Mouse (Mus musculus): Measurements from ENCODE around the gene Mdfi. TPM values are rescaled to one million over a fixed set of nuclear protein-coding genes. Genes with fewer than 3 reads are reported as not detected.
"Not testable (repeated sequence)": the region's sequence is repeated elsewhere in the genome, so short reads cannot be mapped to it uniquely, and the experiment has no call there.

Gene Mdfi
- 1 to 10 TPM; 1.4 to 1.8 TPM for total RNA-seq (2021)
- long read RNA-seq, experiment 1, partial matches to known transcripts = 0 of 1 reads
- long read RNA-seq, experiment 1, other reads (novel, unspliced or antisense) = 1 of 1 reads
- long read RNA-seq, experiment 2 = 0 reads

DNA sequence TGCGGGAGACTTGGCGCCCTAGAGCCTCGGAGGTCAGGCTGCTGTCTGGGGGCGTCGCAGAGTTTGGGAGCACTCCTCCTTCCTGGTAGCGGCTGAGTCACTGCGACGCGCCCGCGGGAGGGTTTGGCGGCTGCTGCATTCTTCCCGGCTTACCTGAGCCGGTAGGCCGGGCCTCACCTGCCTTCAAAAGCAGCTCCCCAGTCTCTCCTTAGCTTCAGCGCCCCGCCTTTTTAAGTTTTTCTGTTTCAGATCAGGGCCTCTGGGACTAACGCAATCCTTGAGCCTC, at the start of gene Mdfi:
Gene Mdfi (minus strand): TSS at position 210 of the 286 bp plus-strand sequence.
- DNase-seq (ENCODE audit: low spot score in 2 of 2) = no peak

DNA sequence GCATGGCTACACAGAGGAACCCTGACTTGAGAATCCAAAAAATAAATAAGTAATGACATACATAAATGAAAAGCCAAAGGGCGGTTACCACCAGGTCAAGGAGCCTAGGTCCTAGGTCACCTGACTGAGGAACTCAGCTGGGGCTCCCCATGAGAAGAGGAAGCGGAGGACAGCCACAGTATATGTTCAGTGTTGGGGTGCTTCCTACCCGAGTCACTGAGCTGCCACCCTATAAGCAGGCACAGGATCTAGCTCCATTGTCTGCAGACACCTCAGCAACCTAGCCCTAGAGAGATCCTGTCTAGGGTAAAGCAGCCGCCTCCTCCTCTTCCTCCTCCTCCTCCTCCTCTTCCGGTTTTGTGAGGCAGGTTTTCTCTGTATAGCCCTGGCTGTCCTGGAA, 48.6 kb upstream of the Mdfi start:
- DNase-seq (ENCODE audit: low spot score in 2 of 2) = no peak

GRCm38 (mm10) chr17:47881330-47881729, 46.8 kb upstream of the Mdfi start:
- no peak for DNase-seq (ENCODE audit: low spot score in 2 of 2)

DNA sequence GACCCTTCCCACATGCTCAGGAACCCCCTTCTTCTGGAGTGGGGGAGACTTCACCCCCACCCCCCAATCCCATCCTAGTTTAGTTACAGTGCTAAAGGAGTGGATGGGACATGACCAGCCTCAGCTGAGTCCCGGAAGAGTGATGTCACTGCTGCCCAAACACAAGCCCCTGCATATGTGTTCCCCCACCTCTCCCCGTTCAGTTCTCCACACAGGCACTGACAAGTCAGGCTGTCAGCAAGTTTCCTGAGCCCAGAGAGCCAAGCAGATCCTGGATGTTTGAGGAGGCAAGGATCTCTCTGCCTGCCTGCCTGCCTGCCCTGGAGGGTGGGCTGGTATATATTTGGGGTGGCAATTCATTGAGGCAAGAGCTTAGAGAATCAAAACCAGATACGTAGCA, 44.7 kb upstream of the Mdfi start:
- no peak for DNase-seq (ENCODE audit: low spot score in 2 of 2)

GRCm38 (mm10) chr17:47878378-47879089, 44.0 kb upstream of the Mdfi start:
- DNase-seq (ENCODE audit: low spot score in 2 of 2) = peak; percentile 64 to 71

- no peak for DNase-seq (ENCODE audit: low spot score in 2 of 2)
Observed at GRCm38 (mm10) chr17:47877715-47878377, 43.4 kb upstream of the Mdfi start.

- no peak for DNase-seq (ENCODE audit: low spot score in 2 of 2)
Observed at GRCm38 (mm10) chr17:47876776-47877714, 42.6 kb upstream of the Mdfi start.

- DNase-seq (ENCODE audit: low spot score in 2 of 2) = peak; percentile 90 to 93
Observed at GRCm38 (mm10) chr17:47873341-47873791, 38.9 kb upstream of the Mdfi start.

DNA sequence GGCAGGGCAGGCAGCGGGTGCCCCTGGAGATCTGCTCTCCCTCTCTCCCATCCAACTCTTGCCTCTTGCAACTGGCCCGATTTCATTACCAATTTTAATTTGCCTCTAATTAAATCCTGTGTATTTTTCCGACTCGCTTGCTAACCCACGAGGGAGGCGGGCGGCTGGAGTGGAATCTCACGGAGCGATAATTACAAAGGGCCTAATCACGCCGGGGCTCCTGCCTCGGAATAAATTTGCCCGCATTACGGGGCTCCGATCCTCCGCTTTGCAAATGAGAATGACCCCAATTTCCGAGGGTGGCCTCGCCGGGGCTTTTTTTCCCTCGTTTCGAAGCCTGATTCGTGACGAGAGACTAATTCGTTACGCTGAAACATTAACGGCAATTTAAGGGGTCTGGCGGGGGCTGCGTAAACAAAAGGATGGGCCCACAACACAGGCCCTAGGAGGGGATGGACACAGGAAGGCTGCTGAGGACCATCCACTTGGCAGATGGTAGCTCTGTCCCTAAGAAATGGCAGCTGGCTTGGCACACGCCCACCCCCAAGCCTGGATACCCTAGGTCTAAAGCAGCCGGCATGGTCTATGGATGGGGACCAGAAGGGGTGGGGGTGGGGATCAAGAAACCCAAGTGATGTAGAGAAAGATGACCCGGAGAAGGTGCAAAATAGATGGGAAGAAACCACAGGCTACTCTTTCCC, 38.0 kb upstream of the Mdfi start:
- DNase-seq (ENCODE audit: low spot score in 2 of 2) = no peak

- no peak for DNase-seq (ENCODE audit: low spot score in 2 of 2)
Observed at GRCm38 (mm10) chr17:47869874-47870273, 35.4 kb upstream of the Mdfi start.

DNA sequence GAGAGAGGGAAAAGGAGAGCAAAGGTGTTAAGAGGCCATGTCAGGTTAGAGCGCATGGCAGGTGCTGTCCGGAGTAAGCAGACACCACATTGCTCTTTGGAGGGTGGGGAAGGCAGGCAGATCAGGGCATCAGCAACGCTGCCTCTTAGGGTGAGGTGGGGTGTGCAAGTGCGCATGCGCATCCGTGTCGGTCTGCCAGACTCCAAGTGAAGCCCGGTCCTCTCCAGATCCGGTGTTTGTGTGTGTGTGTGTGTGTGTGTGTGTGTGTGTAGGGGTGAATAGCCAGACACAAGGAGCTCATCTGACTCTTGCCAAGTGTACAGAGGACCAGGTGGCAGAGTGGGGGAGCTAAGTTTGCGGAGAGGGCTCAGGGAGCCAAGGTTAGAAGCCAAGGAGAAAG, 31.5 kb upstream of the Mdfi start:
- DNase-seq (ENCODE audit: low spot score in 2 of 2) = no peak

DNA sequence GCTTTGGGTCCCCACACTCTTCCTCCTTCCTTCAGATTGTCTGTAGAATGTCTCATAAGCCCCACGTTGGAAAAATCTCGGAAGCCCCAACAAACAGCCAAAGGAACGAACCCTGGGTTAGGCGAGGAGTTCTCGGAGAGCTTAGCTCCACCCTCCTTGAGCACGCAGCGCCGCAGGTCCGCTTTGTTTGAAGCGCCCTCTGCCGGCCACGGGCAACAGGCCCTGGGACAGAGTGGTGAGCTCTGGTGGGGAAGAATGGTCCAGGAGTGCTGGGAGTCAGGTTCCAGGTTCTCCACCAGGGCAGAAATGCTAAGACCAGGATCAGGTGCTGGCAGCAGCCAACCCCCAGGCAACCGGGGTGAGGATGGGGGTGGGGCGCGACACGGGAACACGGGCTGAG, 30.0 kb upstream of the Mdfi start:
- peak; percentile 79 to 81 for DNase-seq (ENCODE audit: low spot score in 2 of 2)

DNA sequence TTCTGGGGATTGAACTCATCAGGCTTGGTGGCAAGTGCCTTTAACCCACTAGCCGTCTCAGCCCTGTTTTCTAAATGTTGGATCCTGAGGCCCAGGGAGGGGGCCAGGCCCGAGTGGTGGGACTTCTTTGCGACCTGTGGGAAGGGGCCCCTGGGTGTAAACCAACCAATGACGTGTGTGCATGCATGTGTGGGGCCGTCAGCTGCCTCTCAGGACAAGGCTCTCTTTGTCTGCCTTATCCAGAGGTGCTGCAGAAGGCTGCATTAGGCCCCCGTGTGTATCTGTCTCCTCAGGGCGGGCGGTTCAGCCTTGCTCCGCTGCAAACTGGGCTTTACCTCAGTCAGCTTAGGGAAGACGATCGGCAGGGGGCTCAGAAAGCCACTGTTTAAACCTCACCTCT, 28.9 kb upstream of the Mdfi start:
- no peak for DNase-seq (ENCODE audit: low spot score in 2 of 2)

DNA sequence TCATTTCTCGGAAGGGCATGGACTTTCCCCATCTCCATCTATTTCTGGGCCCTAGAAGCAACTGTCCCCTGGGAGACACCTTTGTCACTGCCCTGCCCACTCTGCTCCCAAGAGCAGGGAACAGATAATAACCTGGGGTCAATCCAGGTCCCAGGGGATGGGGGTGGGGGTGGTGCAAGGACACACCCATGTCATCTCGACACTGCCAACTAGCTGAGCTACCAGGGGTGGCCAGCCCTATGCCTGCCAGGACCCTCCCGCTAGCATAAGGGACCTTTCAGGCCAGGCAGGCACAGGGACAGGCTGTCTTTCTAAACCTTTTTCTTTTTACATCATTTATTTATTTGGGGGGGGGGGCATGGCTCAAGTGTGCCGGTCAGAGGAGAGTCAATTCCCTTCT, 28.5 kb upstream of the Mdfi start:
- no peak for DNase-seq (ENCODE audit: low spot score in 2 of 2)

GRCm38 (mm10) chr17:47855544-47855943, 21.1 kb upstream of the Mdfi start:
- DNase-seq (ENCODE audit: low spot score in 2 of 2) = no peak

GRCm38 (mm10) chr17:47854908-47855307, 20.4 kb upstream of the Mdfi start:
- no peak for DNase-seq (ENCODE audit: low spot score in 2 of 2)

DNA sequence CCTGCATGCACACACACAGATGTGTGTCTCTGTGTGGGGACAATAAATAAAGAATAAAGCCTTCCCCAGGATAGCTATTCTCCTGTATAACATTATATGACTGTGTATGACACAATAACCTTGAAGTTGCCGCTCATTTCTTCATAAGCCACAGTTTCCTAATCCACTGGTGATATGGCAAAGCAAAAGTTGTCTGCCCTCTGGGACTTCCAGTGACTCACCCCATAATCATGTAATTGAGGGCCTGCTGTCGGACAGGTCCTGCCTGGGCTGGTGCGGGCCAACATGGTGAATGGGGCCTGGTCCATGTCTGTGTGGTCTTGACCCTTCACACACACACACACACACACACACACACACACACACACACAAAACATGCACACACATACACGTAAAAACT, 19.3 kb upstream of the Mdfi start:
- no peak for DNase-seq (ENCODE audit: low spot score in 2 of 2)

DNA sequence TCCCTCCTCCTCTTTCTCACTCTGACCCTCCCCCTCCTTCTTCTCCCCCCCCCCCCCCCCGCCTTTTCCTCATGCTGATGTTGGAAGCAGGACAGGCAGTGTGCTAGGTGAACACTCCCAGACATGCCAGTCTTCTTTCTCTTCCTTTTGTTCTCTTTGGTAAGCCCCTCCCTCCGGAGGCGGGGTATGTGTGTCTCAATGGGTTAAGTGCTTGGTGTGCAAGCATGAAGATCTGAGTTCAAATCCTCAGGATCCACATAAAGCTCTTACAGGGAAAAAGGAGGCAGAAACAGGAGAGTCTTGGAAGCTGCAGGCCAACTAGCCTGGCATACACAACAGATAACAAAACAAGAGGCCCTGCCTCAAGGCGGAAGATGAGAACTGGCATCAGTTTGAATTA, 18.8 kb upstream of the Mdfi start:
- DNase-seq (ENCODE audit: low spot score in 2 of 2) = no peak

DNA sequence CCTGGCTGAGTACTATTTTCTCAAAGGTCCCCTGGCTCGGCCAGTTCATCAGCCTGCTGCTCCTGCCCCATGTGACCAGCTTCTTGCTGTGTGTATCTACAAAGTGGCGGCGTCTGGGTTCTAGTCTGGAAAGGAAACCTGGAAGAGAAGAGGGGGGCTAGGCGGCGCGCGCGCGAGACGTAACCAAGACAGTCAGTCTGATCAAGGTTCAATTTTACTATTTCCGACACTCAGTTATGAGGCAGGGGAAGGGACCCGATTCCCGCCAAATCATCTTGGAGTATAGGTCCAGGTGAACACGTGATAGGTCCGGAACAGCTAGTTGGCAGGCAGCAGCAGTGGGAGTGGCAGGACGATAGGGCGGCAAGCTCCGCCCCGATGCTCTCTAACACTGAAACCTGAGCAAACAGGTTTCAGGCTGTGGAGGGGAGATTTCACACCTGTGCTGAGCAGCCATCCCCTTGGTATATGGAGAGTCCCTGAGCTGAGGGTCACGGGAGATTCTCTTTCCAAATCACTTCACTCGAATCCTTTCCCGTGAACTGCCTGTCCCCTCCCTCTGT, 17.4 kb upstream of the Mdfi start:
- not testable (repeated sequence) for DNase-seq (ENCODE audit: low spot score in 2 of 2)

- DNase-seq (ENCODE audit: low spot score in 2 of 2) = no peak
Observed at GRCm38 (mm10) chr17:47850639-47851314, 16.3 kb upstream of the Mdfi start.

Measured in layer of hippocampus, postnatal 14 days (tissue).